ENCODE assay signal across 8 mouse cellular contexts in genomic region chr2:155929531-155930442, GRCm38 (mm10). TPM values are rescaled to one million over a fixed set of nuclear protein-coding genes. Genes with fewer than 3 reads are reported as not detected.
DNase-seq lines count a peak whose midpoint lies in the region; ATAC-seq lines count a peak whose summit lies in the region.

Uqcc1 (minus strand) TSS chr2:155930310.

- peaks cover 22% of the 10 kb centered on the region for H3K4me1 ChIP-seq in heart, embryonic 13.5 days
- peaks cover 31% of the 10 kb centered on the region for H3K4me1 ChIP-seq in liver, embryonic 12.5 days
- H3K4me1 ChIP-seq in stomach, embryonic 15.5 days: peaks cover 6% of the 10 kb centered on the region; the same call in 1 of the 2 replicates

- peak; percentile 94 for ATAC-seq in erythroid progenitor cell, adult 5-6 weeks (replicated peaks; ENCODE audit: low FRiP score, poor library complexity, severe bottlenecking)
- peak; percentile 71; the same call in 1 of the 2 replicates for ATAC-seq in heart, embryonic 13.5 days (ENCODE audit: extremely low read depth, insufficient number of reproducible peaks, low FRiP score, low TSS enrichment)
- ATAC-seq in liver, embryonic 12.5 days: peak; percentile 93
- peak; percentile 89 for ATAC-seq in stomach, embryonic 15.5 days (ENCODE audit: insufficient read depth, low FRiP score, low read depth)

- H3K27me3 ChIP-seq in heart, embryonic 13.5 days (replicated peaks): no peaks in the 10 kb centered on the region
- no peaks in the 10 kb centered on the region for H3K27me3 ChIP-seq in liver, embryonic 12.5 days (replicated peaks)
- H3K27me3 ChIP-seq in stomach, embryonic 15.5 days (replicated peaks): no peaks in the 10 kb centered on the region

- WGBS in heart, embryonic 13.5 days: under 1% methylated on average over 38 of the region's 38 CpGs
- WGBS in liver, embryonic 12.5 days (ENCODE audit: insufficient replicate concordance): under 1% methylated on average over 38 of the region's 38 CpGs
- WGBS in stomach, embryonic 15.5 days: under 1% methylated on average over 38 of the region's 38 CpGs

- H3K4me3 ChIP-seq in heart, embryonic 13.5 days: peak within 1 kb of the TSS; percentile 76
- H3K4me3 ChIP-seq in liver, embryonic 12.5 days: peak within 1 kb of the TSS; percentile 78
- peak within 1 kb of the TSS; percentile 58 for H3K4me3 ChIP-seq in stomach, embryonic 15.5 days (replicated peaks)

- H3K9me3 ChIP-seq in heart, embryonic 13.5 days: no peaks in the 10 kb centered on the region
- no peaks in the 10 kb centered on the region for H3K9me3 ChIP-seq in liver, embryonic 12.5 days (replicated peaks)
- no peaks in the 10 kb centered on the region for H3K9me3 ChIP-seq in stomach, embryonic 15.5 days

- H3K36me3 ChIP-seq in heart, embryonic 13.5 days: peaks cover 11% of the 10 kb centered on the region; the same call in 1 of the 2 replicates
- H3K36me3 ChIP-seq in liver, embryonic 12.5 days: peaks cover 16% of the 10 kb centered on the region; the same call in 1 of the 2 replicates
- no peaks in the 10 kb centered on the region for H3K36me3 ChIP-seq in stomach, embryonic 15.5 days

- H3K9ac ChIP-seq in heart, embryonic 13.5 days: peak within 1 kb of the TSS; percentile 85
- H3K9ac ChIP-seq in liver, embryonic 12.5 days: peak within 1 kb of the TSS; percentile 76
- peak within 1 kb of the TSS; percentile 53; the same call in 1 of the 2 replicates for H3K9ac ChIP-seq in stomach, embryonic 15.5 days

- H3K27ac ChIP-seq in heart, embryonic 13.5 days (replicated peaks): peak within 1 kb of the TSS; percentile 93
- peak within 1 kb of the TSS; percentile 85 for H3K27ac ChIP-seq in liver, embryonic 12.5 days
- peak within 1 kb of the TSS; percentile 86 for H3K27ac ChIP-seq in stomach, embryonic 15.5 days

- DNase-seq in CD4-positive helper T cell, adult 2 months (ENCODE audit: low read depth, low spot score): peak; percentile 94
- DNase-seq in brain, embryonic 18.5 days (ENCODE audit: low read depth, low spot score): peak; percentile 93
- DNase-seq in kidney, postnatal 10 days: peak; percentile 95
- peak; percentile 87 to 90 for DNase-seq in natural killer cell, adult 2 months (ENCODE audit: low spot score in 2 of 2)

- peak within 1 kb of the TSS; percentile 68 for H3K4me2 ChIP-seq in heart, embryonic 13.5 days
- peak within 1 kb of the TSS; percentile 82 for H3K4me2 ChIP-seq in liver, embryonic 12.5 days
- peak within 1 kb of the TSS; percentile 73 for H3K4me2 ChIP-seq in stomach, embryonic 15.5 days

RNA-seq across cellular contexts. Expression of gene Uqcc1, which starts in this region (rescaled TPM):
- total RNA-seq in erythroid progenitor cell, adult 5-6 weeks (2015; ENCODE audit: low replicate concordance): 1.7 and 7.6 TPM in 2 replicates
- total RNA-seq in erythroid progenitor cell, adult 5-6 weeks (2017; ENCODE audit: low replicate concordance): 2.3 and 2.6 TPM in 2 replicates
- polyA plus RNA-seq in heart, embryonic 13.5 days (2015; fragmentation: Nextera tagmentation; extraction: Ambion mirVana): 99.7 and 108 TPM in 2 replicates
- 51.0 and 56.6 TPM in 2 replicates for polyA plus RNA-seq in liver, embryonic 12.5 days (2016; fragmentation: Nextera tagmentation; extraction: Ambion mirVana)
- polyA plus RNA-seq in stomach, embryonic 15.5 days (2015; fragmentation: Nextera tagmentation; extraction: Ambion mirVana): 64.5 and 72.0 TPM in 2 replicates

Comparison
In these comparisons a context has a peak if more than half of its experiments do, and no peak if none do; other contexts are left out.
1. Peak in every context shown above with its lines: DNase-seq, ATAC-seq, H3K4me3 ChIP-seq and H3K27ac ChIP-seq.